ENCODE assay signal across 8 mouse cellular contexts in genomic region chr2:70838536-70839216, GRCm38 (mm10). TPM values are rescaled to one million over a fixed set of nuclear protein-coding genes. Genes with fewer than 3 reads are reported as not detected.
DNase-seq lines count a peak whose midpoint lies in the region; ATAC-seq and TF ChIP-seq lines count a peak whose summit lies in the region.

No protein-coding gene starts in this region.

- no peaks in the 10 kb centered on the region for H3K27me3 ChIP-seq in kidney, postnatal 0 days (ENCODE audit: insufficient read depth, low read length)
- H3K27me3 ChIP-seq in liver, embryonic 16.5 days (ENCODE audit: control insufficient read depth, insufficient read depth, low read depth, low read length), result no peaks in the 10 kb centered on the region
- H3K27me3 ChIP-seq in thymus, adult 2 months (ENCODE audit: control insufficient read depth, insufficient read depth, low read length), result no peaks in the 10 kb centered on the region

- H3K4me3 ChIP-seq in kidney, postnatal 0 days (replicated peaks; ENCODE audit: low read depth, low read length), result no peak overlapping the region
- peak overlapping the region; percentile 12 for H3K4me3 ChIP-seq in liver, embryonic 16.5 days (ENCODE audit: low read depth, low read length)
- no peak overlapping the region for H3K4me3 ChIP-seq in thymus, adult 2 months (ENCODE audit: control insufficient read depth, insufficient read depth, low read length)

- no peak overlapping the region for H3K9ac ChIP-seq in kidney, postnatal 0 days (ENCODE audit: low read depth, low read length)
- H3K9ac ChIP-seq in liver, embryonic 16.5 days (ENCODE audit: low read depth, low read length), result peak overlapping the region; percentile 23; the same call in 1 of the 2 replicates

- peaks cover 5% of the 10 kb centered on the region; the same call in 1 of the 2 replicates for H3K4me1 ChIP-seq in kidney, postnatal 0 days (replicated peaks; ENCODE audit: insufficient read depth, low read length)
- H3K4me1 ChIP-seq in liver, embryonic 16.5 days (ENCODE audit: control insufficient read depth, low read depth, low read length), result peaks cover 11% of the 10 kb centered on the region
- H3K4me1 ChIP-seq in thymus, adult 2 months (replicated peaks; ENCODE audit: control insufficient read depth, insufficient read depth, low read length), result peaks cover 22% of the 10 kb centered on the region

- DNase-seq in kidney, postnatal 0 days (ENCODE audit: low spot score), result peak; percentile 28
- no peak for DNase-seq in kidney, adult 11 months
- DNase-seq in gonadal fat pad, adult 2 months (ENCODE audit: low read depth), result peak; percentile 57
- peak; percentile 58 for DNase-seq in thymus, adult 2 months
- no peak for DNase-seq in ovary, postnatal 36 days (ENCODE audit: low spot score)

- no peaks in the 10 kb centered on the region for H3K9me3 ChIP-seq in kidney, postnatal 0 days (replicated peaks; ENCODE audit: low read length)
- no peaks in the 10 kb centered on the region for H3K9me3 ChIP-seq in liver, embryonic 16.5 days (replicated peaks; ENCODE audit: control insufficient read depth, low read length)

- no peak for TF ChIP-seq CTCF in kidney, postnatal 0 days (IDR thresholded peaks at IDR 0.05; ENCODE audit: low read depth)
- no peak for TF ChIP-seq CTCF in thymus, adult 2 months (IDR thresholded peaks at IDR 0.05; ENCODE audit: borderline replicate concordance, control insufficient read depth, extremely low read depth, insufficient read depth, low read length, poor library complexity)

- no peak overlapping the region for H3K27ac ChIP-seq in kidney, postnatal 0 days
- H3K27ac ChIP-seq in liver, embryonic 16.5 days (ENCODE audit: low read length), result no peak overlapping the region
- H3K27ac ChIP-seq in thymus, adult 2 months (ENCODE audit: control insufficient read depth, insufficient read depth, low read length), result no peak overlapping the region

- no peak for ATAC-seq in kidney, postnatal 0 days (replicated peaks; ENCODE audit: low FRiP score, low read depth)
- peak; percentile 59 for ATAC-seq in liver, embryonic 16.5 days (ENCODE audit: low read depth)
- no peak for ATAC-seq in granulocyte monocyte progenitor cell, adult 5-6 weeks (replicated peaks; ENCODE audit: poor library complexity, severe bottlenecking)
- no peak for ATAC-seq in monocyte, adult 5-6 weeks (replicated peaks; ENCODE audit: insufficient number of reproducible peaks, low FRiP score, low TSS enrichment, poor library complexity, severe bottlenecking)

- no peaks in the 10 kb centered on the region for H3K36me3 ChIP-seq in kidney, postnatal 0 days (ENCODE audit: insufficient read depth, low read length)
- no peaks in the 10 kb centered on the region for H3K36me3 ChIP-seq in liver, embryonic 16.5 days (ENCODE audit: control insufficient read depth, insufficient read depth)
- no peaks in the 10 kb centered on the region for H3K36me3 ChIP-seq in thymus, adult 2 months (ENCODE audit: control insufficient read depth, insufficient read depth, low read length)

- no peak for TF ChIP-seq POLR2A in thymus, adult 2 months (IDR thresholded peaks at IDR 0.05; ENCODE audit: control insufficient read depth, extremely low read depth, insufficient read depth, low read length, poor library complexity)

- no peak overlapping the region for H3K4me2 ChIP-seq in kidney, postnatal 0 days (ENCODE audit: low read length)
- peak overlapping the region; percentile 44 for H3K4me2 ChIP-seq in liver, embryonic 16.5 days (ENCODE audit: low read depth, low read length)

- 21% methylated on average over 12 of the region's 12 CpGs for WGBS in kidney, postnatal 0 days
- 23% methylated on average over 12 of the region's 12 CpGs for WGBS in liver, embryonic 16.5 days (ENCODE audit: insufficient replicate concordance)
- 58% methylated on average over 12 of the region's 12 CpGs for WGBS in thymus, adult 2 months

RNA-seq across cellular contexts. Expression of gene Tlk1, which starts 13.1 kb away (rescaled TPM):
- 36.5 and 40.8 TPM in 2 replicates for polyA plus RNA-seq in kidney, postnatal 0 days (2015; fragmentation: Nextera tagmentation; extraction: Ambion mirVana)
- 14.1 and 19.8 TPM in 2 replicates for polyA plus RNA-seq in gonadal fat pad, adult 2 months (2012; rRNA removed)
- 16.5 and 17.9 TPM in 2 replicates for polyA plus RNA-seq in liver, embryonic 16.5 days (2015; fragmentation: Nextera tagmentation; extraction: Ambion mirVana)
- 24.6 and 25.4 TPM in 2 replicates for polyA plus RNA-seq in thymus, adult 2 months (2012; rRNA removed)
- total RNA-seq in granulocyte monocyte progenitor cell, adult 5-6 weeks (2014; fragmentation: Nextera tagmentation), result 43.7 and 49.3 TPM in 2 replicates
- total RNA-seq in granulocyte monocyte progenitor cell, adult 5-6 weeks (2017), result 44.2 and 47.4 TPM in 2 replicates
- 79.4 to 108 TPM (median 81.9 TPM) in 3 replicates for total RNA-seq in monocyte, adult 5-6 weeks (2017)

Comparison
In these comparisons a context has a peak if more than half of its experiments do, and no peak if none do; other contexts are left out.
1. DNase-seq: peak in kidney, postnatal 0 days (single experiment), gonadal fat pad, adult 2 months (single experiment) and thymus, adult 2 months (single experiment); none in kidney, adult 11 months (single experiment) and ovary, postnatal 36 days (single experiment).